Mouse (Mus musculus): ENCODE data around the gene Dnah8.

The Dnah8 gene

GRCm38 (mm10) chr17:30835419-30835818 is 211.3 kb downstream of the Dnah8 start:
- no peak for DNase-seq

- no peak for DNase-seq
These were observed 212.9 kb downstream of the Dnah8 start for GRCm38 (mm10) chr17:30837031-30837430.

- DNase-seq, result no peak
These were observed 215.9 kb downstream of the Dnah8 start for GRCm38 (mm10) chr17:30840046-30840445.

- no peak for DNase-seq
These were observed 218.2 kb downstream of the Dnah8 start for GRCm38 (mm10) chr17:30842312-30842711.

GRCm38 (mm10) chr17:30844321-30844791 is 220.2 kb downstream of the Dnah8 start:
- no peak for DNase-seq

- DNase-seq, result no peak
These were observed 223.3 kb downstream of the Dnah8 start for GRCm38 (mm10) chr17:30847498-30847897.

- no peak for DNase-seq
These were observed 223.9 kb downstream of the Dnah8 start for GRCm38 (mm10) chr17:30848086-30848485.

- DNase-seq, result no peak
These were observed 224.7 kb downstream of the Dnah8 start for GRCm38 (mm10) chr17:30848804-30849203.

GRCm38 (mm10) chr17:30849813-30850212 is 225.7 kb downstream of the Dnah8 start:
- DNase-seq, result no peak

- DNase-seq, result no peak
These were observed 228.2 kb downstream of the Dnah8 start for GRCm38 (mm10) chr17:30852345-30852744.

- no peak for DNase-seq
These were observed 233.2 kb downstream of the Dnah8 start for GRCm38 (mm10) chr17:30857347-30857746.

- no peak for DNase-seq
These were observed 234.6 kb downstream of the Dnah8 start for GRCm38 (mm10) chr17:30858586-30859259.

- DNase-seq, result no peak
These were observed 235.9 kb downstream of the Dnah8 start for GRCm38 (mm10) chr17:30859989-30860585.

GRCm38 (mm10) chr17:30860606-30861005 is 236.5 kb downstream of the Dnah8 start:
- DNase-seq, result no peak

- DNase-seq, result no peak
These were observed 242.1 kb downstream of the Dnah8 start for GRCm38 (mm10) chr17:30866281-30866680.

GRCm38 (mm10) chr17:30866966-30867365 is 242.8 kb downstream of the Dnah8 start:
- DNase-seq, result no peak

- DNase-seq, result no peak
These were observed 246.9 kb downstream of the Dnah8 start for GRCm38 (mm10) chr17:30871040-30871439.

GRCm38 (mm10) chr17:30874276-30874675 is 250.1 kb downstream of the Dnah8 start:
- DNase-seq, result peak; percentile 14 to 15

GRCm38 (mm10) chr17:30877456-30877855 is 253.3 kb downstream of the Dnah8 start:
- no peak for DNase-seq

- DNase-seq, result no peak
These were observed 254.5 kb downstream of the Dnah8 start for GRCm38 (mm10) chr17:30878626-30879025.

GRCm38 (mm10) chr17:30880391-30880790 is 256.2 kb downstream of the Dnah8 start:
- DNase-seq, result no peak

GRCm38 (mm10) chr17:30881001-30881400 is 256.8 kb downstream of the Dnah8 start:
- DNase-seq, result no peak

- no peak for DNase-seq
These were observed 258.1 kb downstream of the Dnah8 start for GRCm38 (mm10) chr17:30882206-30882605.

GRCm38 (mm10) chr17:30883534-30883933 is 259.4 kb downstream of the Dnah8 start:
- no peak for DNase-seq

- peak; percentile 36 to 67 for DNase-seq
These were observed 267.9 kb downstream of the Dnah8 start for GRCm38 (mm10) chr17:30892086-30892485.
